Mouse (Mus musculus) olfactory bulb, adult 2 months (tissue): ENCODE results near the gene Chga.

Source experiments
- CTCF ChIP-seq: fragments of 200-500 bp; IDR thresholded peaks from 2 replicates; pipeline ENCODE4 v1.5.1; 2012; ENCODE audit warnings: low read depth, mild to moderate bottlenecking, low read length, moderate library complexity; ENCODE audit not compliant: insufficient read depth
- POLR2A ChIP-seq: fragments of 200-500 bp; IDR thresholded peaks from 2 replicates; pipeline ENCODE4 v1.6.1; 2012; ENCODE audit warnings: mild to moderate bottlenecking, low read depth, low read length, moderate library complexity; ENCODE audit not compliant: insufficient read depth

DNA sequence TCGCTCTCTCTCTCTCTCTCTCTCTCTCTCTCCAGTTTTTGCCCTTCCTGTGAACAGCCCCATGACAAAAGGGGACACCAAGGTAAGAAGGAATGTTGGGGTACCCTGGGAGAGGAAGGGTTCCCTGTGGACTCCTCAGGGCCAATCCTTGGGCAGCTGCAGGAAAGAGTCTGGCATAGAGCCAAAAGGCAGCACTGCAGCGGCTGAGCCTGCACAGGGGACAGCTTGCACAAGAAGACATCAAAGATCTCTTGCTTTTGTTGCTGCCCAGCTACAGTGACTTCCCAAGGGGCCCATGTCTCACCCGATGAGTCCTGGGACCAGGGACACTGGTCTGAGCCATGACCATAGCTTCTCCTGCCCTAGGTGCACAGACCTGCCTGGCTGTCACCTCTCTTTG lies 1.1 kb downstream of the Chga start:
- no peak for TF ChIP-seq POLR2A
- no peak for TF ChIP-seq CTCF
